Mouse (Mus musculus): ENCODE measurements around the gene Clic3.
A peak's percentile ranks its signal among the peaks of the same experiment; 100 is the strongest.

Clic3 gene

DNA sequence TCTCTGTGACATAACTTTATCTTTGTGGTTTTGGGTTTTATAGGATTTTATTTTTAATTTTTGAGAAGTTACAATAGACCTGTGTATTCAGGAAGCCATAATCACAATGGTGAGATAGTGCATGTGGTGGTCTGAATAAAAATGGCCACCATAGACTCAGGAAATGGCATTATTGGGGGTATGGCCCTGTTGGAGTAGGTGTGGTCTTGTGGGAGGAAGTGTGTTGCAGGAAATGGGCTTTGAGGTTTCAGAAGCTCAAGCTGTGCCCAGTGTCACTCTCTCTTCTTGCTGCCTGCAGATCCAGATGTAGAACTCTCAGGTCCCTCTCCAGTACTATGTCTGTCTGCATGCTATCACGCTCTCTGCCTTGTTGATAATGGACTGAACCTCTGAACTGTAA, 23.9 kb downstream of the Clic3 start:
- no peak for DNase-seq (ENCODE audit: low spot score)

DNA sequence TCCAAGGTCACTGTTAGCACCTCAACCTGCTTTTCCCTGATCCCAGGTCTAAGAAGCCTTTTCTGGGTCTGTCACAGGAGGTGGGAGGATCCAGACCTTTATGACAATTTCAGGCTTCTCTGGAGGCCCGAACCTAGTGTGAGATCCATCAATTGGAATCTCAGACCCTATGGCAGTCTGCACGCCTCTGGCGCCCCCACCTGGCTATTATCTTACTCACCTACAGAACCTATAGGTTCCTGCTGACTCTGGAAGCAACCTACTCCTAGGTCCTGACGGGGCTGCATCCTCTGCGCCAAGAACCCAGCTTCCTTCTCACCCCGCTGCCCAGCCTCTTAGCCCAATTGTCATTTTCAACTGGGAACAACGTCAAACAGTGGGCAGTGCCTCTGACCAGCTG, 26.3 kb downstream of the Clic3 start:
- no peak for DNase-seq (ENCODE audit: low spot score)

DNA sequence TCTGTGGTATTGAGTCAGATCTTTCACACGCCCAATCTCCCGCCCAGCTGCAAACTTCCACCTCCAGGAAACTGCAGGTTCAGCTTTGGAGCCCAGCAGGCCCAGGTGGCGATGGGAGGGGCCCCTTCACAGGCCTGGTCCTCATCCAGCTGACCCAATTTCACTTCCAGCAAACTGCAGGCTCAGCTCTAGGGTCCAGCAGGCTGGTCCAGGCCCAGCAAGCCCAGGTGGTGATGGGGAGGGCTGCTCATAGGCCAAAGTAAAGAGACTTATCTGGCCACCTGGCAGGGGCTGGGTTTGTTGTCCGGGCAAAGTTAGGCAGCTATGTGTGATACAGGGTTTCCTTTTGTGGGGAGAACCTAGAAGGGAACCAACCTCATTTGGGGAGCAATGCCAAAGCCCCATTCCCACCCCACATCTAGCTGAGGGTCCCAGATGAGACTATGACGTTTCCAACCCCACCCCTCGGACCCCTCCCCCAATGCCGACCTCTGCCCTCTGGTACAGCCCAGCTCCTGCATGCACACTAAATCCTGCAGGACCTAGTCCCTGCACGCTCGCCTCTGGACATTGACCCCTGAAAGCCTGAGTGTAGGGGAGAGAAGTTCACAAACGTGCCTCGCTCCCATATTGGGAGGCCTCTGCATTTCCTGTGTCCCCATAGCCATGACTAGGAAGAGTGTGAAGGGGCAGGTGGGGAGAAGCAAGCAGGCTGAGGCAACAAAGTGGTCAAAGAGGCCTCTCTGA, 28.4 kb downstream of the Clic3 start:
- DNase-seq (ENCODE audit: low spot score): no peak

DNA sequence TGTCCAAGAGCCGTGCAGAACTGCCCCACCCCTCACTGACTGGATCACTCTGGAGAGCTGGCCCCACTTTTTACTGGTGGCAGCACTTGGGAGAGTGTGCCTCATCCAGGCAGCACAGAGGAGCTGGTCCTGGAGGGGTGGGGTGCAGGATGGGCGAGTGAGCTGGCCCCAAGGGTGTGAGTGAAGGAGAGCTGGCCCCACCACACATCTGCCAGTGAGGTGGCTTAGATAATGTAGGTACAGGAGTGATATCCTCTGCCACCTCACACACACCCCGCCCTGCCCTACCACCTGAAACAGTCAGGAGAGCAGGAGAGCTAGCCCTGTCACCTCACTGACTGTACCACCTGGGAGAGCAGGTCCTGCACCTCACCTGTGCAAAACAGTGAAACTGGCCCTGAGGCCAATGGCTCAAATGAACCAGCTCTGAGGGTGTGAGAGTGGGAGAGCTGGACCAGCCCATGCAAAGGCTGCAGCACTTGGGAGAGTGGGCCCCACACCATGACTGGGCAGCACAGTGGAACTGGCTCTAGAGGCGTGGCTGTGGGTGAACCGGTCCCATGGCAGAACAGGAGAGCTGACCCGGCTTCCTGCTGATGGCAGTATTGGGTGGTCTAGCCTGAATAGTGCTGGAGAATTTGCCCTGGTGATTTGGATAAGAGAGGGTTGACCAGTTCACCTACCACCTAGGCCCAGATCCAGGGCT, 31.5 kb downstream of the Clic3 start:
- DNase-seq (ENCODE audit: low spot score): no peak

DNA sequence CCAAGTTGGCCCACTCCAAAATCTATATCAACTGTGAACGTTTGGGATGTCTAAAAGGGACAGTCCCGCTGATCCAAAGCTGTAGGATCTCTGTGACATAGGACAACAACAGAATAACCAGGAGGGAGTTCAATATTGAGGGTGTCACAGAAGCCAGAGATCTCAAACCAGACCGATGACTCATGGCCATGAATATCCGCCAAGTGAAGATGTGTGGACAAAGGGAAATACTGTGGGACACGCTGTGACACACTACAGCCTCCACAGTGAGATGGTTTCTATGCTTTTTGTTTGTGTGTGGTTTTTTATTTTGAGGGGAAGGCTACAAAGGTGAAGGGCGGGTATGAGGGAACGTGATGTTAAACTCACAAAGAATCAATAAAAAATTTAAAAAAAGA, 32.0 kb downstream of the Clic3 start:
- DNase-seq (ENCODE audit: low spot score): no peak

DNA sequence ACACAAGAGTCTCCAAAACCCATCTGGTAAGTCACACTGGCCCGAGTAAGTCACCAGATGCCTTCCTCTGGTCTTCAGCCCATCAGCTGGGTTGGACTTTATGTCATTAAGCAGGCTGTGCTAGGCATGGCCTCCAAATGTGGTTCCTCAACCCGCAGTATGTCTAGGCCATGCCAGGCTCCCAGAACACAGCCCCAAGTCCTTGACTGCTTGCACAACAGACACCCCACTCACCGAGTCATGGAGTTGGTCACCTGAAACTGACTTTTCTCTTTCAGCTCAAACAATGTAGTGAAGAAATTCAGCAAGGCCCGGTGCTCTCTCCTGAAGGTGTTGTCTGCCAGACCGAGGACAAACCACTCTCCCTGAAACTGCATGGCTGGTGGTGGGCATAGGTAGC, 36.4 kb downstream of the Clic3 start:
- no peak for DNase-seq (ENCODE audit: low spot score)

DNA sequence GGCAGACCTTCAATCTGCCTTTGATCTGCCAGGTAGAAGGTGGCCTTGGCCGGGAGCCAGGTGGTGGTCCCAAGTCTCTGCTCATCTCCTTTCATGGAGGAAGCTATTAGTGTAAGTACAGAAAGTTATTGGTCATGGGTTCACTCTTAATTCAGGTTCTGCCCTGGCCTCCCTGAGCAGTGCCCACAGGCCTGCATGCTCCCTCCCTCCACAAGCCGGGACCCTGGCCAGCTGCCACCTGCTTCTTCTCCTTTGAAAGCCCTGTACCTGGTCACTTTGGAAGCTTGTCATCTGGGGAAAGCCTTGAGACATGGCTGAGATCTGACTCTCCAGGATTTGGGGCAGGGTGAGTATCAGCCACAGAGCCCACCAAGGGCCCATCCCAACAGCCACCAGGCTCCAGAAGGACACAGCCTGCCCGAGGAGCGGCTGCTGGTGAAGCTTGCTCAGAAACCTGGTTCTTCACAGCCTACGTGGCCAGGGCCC, 36.9 kb downstream of the Clic3 start, which contains the start of gene Lcn12:
TSS of gene Lcn12 (minus strand) at position 436 of the 486 bp plus-strand sequence.
- no peak for DNase-seq (ENCODE audit: low spot score)

DNA sequence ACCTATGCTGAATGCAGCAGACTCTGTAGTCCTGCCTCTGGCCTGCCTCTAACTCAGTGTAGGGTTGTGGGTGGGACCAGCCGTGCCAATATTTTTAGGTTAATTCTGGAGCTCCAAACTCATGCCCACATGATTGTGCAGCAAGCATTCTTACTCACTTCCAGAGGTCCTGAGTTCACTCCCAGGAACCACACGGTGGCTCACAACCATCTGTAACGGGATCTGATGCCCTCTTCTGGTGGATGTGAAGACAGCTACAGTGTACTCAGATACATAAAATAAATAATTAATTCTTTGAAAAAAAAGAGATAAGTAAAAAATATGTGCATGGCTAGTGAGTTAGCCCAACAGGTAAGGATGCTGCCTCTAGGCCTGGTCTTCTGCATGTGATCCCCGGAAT, 39.8 kb downstream of the Clic3 start:
- no peak for DNase-seq (ENCODE audit: low spot score)

DNA sequence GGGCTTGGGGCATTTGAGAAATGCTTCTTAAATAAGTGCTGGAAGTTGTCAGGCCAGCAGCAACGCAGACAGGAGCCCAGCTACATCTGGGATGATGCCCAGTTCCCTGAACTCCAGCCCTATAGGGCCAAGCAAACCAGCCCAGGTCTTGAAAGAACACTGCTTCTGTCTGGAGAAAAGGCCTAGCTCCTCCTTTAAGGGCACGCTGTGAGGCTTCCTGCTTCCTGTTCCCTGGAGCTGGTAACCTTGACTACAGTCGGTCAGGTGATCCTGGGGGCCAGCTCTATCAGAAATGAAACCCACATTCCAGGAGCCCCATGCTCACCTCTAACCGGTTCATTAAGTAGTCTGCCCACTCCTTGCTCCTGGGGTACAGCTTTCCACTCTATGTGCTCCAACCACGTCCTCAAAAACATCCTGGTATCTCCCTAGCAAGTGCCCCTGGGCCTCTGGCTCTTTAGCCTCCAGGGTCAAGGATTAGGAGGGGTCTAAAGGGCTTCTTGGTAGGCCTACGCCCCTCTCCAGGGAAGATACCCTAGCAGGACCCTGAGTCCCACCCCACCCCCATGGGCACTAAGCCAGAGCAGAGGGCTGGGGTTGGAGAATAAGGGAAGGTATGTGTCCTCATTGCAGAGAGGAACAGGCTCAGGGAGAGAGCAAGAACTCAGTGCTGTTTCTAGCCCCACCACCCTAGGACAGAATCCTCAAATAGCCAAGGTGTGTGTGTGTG, 41.4 kb downstream of the Clic3 start:
- no peak for DNase-seq (ENCODE audit: low spot score)

DNA sequence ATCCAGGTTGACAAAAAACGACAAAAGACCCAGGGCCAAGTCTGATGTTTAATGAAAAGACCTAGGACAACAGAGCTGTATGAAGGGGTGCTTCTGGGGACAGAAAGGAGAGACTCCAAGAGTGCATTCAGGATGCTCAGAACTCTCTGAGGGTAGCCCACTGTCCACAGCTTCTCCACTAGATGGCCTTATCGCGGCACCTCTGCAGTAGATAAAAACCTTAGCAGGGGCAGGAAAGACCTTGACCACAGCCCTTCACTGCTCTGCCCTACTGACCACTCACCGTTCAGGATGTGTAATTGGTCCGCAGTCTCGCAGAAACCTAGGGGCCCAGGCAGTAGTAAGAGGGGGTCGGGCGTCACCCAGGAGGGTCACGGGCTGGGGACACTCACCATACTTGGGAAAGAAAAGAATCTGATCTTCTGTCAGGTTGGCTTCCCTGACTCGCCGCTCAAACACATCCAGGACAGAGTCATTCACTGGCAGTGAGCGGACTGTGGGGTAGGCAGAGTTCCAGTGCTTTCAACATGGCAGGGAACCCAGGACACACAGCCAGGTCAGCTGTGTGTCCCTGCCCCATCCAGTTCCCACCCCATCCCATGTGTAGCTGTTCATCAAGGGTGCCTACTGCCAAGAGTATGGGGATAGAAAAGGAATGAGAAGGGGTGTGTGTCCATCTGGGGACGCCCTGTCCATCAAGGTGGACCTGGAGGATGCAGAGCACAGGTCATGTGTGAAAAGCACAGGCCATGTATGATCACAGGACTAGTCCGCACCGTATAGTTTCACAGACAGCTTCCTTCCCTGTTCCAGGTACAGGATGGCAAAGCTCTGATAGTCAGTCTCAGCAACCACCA, 42.2 kb downstream of the Clic3 start:
- DNase-seq (ENCODE audit: low spot score): no peak

DNA sequence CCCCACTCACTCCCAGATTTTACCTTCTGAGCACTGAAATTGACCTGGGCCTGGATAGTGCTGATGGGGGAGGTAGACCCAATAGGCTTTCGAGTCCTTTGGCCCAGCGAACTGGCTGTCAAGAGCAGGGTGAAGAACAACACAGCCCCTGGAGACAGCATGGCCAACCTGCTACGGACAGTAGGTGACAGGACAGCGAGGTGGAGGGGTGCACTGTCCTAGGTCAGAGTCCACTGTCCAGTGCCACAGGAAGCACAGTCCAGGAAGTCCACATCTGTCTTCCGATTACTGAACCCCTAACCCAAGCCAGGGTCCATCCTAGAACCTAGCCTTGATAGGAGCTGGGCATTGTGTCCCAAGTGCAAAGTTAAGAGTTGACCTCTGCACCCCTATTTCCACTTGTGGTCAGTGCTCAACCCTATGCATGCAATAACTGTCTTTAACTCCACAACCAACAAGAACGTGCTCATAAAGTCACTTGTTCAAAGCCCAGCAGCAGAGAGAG, 43.5 kb downstream of the Clic3 start:
- DNase-seq (ENCODE audit: low spot score): no peak

DNA sequence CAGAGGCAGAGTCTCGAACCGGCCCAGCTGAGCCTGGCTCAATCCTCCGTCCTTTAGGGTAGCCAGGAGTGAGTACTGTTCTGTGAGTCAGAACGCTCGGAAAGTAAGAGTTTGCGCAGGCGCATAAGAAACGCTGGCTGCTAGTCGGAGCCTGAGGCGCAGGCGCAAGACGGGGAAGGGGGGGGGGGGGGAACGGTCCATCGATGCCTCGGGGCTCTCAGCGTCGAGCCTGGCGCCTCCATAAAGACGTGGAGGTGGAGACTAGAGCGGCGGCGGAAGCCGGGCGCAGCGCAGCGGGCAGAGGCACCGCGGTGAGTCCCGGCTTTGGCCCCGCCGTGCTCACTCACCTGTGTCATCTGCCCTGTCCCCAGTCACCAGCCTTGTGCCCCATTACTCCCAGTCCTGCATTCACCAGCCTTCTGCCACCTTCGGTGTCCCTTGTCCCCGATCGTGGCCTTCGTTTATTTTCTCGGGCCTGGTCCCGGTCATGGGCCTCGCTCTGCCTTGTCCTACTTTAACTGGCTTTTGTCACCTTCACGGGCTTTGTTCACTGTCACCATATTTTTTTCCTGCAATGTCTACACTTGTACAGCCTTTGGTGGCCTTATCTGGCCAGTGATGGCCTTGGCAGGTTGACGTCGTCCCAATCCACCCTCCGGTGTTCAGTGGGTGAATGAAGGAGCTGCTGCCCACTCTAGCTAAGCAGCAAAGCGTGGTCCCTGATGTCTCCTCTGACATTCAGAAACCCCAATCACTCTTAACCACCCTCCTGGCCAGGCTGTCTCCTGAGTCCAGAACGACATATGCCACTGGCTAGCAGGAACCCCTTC, 44.2 kb downstream of the Clic3 start, which contains the start of gene Fbxw5:
TSS of gene Fbxw5 (plus strand) at position 175 of the 830 bp plus-strand sequence.
- peak; percentile 40 for DNase-seq (ENCODE audit: low spot score)

DNA sequence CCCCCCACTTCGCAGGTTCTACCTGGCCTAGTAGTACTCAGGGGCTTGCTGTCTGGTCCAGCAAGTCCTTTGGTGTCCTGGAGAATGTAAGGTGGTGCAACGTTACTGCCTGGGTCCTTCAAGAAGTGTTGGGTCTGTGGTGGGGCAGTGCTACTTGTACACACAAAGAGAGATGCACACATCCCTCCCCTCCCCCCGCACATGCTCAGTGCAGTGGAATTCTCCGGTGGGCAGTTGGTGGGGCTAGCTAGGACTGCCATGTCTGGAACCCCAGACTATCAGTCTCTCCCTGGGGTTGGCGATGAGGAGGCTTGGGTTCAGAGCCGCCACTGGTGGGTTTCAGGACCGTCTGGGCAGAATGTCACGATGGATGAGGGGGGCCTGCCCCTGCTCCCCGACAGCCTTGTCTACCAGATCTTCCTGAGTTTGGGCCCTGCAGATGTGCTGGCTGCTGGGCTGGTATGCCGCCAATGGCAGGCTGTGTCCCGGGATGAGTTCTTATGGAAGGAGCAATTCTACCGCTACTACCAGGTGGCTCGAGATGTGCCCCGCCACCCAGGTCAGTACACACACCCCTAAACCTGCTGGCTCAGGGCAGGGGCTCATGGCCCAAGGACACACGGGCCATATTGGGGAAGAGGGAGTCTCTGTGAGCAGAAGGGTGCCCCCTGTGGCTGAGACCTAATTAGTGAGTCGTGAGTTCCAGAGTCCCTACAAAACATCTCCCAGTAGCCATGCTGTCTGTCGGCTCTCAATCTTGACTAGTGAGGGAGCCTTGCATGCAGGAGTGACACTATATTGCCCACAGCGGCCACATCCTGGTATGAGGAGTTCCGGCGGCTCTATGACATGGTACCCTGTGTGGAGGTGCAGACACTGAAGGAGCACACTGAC, 45.2 kb downstream of the Clic3 start, which contains the start of gene C8g:
TSS of gene C8g (minus strand) at position 127 of the 894 bp plus-strand sequence.
- no peak for DNase-seq (ENCODE audit: low spot score)

DNA sequence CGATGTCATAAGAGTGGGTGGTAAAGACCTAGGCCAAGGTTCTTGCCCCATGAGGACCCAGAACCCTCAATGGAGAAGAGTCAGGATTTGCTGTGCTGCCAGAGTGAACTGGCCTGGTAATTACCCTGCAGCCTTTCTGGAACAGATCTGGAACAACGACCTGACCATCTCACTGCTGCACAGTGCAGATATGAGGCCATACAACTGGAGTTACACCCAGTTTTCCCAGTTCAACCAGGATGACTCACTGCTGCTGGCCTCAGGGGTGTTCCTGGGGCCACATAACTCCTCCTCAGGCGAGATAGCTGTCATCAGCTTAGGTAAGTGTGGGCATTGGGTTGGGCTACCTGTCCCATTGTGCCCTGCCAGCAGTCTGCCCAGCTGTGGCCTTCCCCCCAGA, 46.1 kb downstream of the Clic3 start:
- no peak for DNase-seq (ENCODE audit: low spot score)

DNA sequence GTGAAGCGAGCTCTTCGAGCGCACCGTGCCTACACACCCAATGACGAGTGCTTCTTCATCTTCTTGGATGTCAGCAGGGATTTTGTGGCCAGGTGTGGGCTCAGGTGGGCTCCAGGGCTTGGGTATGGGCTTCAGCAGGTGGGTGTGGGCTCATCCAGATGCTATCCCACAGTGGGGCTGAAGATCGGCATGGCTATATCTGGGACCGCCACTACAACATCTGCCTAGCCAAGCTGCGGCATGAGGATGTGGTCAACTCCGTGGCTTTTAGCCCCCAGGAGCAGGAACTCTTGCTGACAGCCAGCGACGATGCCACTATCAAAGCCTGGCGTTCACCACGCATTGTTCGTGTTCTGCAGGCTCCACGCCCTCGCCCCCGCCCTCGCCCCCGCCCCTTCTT, 47.9 kb downstream of the Clic3 start:
- no peak for DNase-seq (ENCODE audit: low spot score)

DNA sequence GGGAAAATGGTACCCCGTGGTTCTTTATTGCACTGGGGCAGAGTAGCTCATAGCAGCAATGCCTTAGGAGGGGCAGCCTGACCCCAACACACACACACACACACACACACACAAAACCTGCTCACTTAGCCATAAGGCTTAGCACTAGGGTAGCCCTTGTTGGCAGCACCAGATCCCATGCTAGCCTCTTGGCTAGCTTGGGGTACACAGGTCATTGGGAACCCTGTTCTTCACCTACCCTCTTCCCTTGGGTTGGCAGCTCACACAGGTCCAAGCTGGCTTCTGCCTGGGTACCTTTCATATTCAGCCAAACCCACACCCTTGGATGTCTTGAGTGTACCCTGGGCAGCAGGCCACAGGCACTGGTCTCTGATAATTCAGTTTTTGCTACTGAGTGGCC, 48.4 kb downstream of the Clic3 start:
- no peak for DNase-seq (ENCODE audit: low spot score)

DNA sequence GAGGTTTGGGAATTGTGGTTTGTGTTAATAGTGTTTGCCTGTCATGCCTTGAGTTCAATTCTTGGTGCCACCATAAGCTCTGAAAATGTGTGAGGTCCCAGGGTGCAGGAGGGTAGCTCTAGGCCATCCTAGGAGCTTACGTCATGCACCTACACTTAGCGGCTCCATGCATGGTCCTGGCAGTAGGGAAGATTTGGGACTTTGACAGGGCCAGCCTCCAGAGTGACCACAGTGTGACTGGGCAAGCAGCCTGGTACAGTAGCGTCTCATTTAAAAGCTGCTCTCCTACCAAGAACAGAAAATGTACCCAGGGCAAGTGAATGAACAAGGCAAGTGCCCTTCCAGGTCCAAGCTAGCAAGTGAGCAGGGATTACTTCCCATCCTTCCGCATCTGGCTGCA, 49.2 kb downstream of the Clic3 start:
- DNase-seq (ENCODE audit: low spot score): no peak

DNA sequence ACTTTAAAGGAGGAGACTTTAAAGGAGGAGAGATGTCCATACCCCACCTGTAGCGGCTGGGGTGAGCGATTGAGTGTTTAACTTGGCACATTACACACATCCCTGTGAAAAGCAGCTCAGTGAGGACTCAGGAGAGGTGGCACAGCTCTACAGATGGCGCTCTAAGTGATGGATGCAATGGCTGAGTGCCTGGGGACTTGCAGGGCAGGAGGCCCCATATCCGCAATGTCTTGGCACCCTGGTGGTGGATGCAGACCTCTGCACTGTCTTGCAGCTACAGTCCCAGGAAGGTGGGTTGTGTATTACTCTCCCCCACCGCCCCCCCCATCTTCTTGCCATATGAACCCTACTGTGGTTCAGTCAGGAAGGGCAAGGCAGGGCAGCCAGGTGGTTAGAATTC, 50.3 kb downstream of the Clic3 start:
- DNase-seq (ENCODE audit: low spot score): no peak

Measured in layer of hippocampus, adult 9-10 months (tissue).